ENCODE assay signal across 26 mouse cellular contexts in the genomic region with DNA sequence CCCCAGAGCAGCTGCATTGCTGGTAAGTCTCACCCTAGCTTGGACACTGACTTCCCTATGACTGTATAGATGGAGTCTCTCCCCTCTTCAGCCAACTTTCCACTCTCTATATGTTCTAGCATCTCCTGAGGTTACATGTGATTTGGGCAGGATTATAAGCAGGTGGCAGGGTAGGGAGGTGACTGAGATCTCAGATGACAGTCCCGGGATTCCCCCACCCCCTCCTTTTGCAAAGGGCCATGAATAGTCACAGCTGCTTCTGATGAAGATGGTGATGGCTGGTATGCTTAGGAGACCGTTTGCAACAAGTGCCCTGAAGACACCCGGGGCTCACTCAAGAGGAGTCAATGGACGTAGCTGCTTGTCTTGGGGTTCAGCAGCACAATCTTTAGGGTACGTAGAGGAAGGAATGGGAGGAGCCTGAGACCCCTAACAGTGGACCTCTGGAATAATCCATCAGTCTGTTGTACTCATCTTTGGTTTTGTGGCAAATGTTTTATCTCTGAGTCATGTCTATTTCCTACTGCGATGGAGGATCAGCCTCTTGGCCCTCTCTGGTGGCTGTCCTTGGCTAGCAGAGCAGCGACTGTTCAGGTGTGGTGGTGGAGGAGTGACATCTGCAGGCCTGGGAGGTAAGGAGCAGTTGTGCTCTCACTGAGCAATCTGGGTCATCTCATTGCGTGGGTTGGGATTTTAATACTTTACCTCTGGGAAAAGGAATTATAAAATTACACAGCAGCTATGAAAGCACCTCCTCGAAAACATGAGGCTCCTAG. TPM values are rescaled to one million over a fixed set of nuclear protein-coding genes. Genes with fewer than 3 reads are reported as not detected.
A peak's percentile ranks its signal among the peaks of the same experiment; 100 is the strongest.
DNase-seq lines count a peak whose midpoint lies in the region; ATAC-seq and TF ChIP-seq lines count a peak whose summit lies in the region.
"Had no signal": no experiment of that assay in that cellular context is flagged by ENCODE, and none has a peak within 500 bp of the region (broad histone marks: within the 10 kb centered on the region; RNA-seq: fewer than 3 reads in every experiment).

No protein-coding gene starts in this region.

- TF ChIP-seq CTCF in forebrain, postnatal 0 days (IDR thresholded peaks at IDR 0.05; ENCODE audit: low read depth), result 0 out of 2 replicates have a peak, but pooled peaks have one; percentile 4
- TF ChIP-seq CTCF in midbrain, postnatal 0 days (IDR thresholded peaks at IDR 0.05), result peak; percentile 55

- no peak overlapping the region for H3K4me3 ChIP-seq in forebrain, postnatal 0 days (ENCODE audit: low read depth, low read length)
- H3K4me3 ChIP-seq in forebrain, embryonic 14.5 days (ENCODE audit: low read depth, low read length), result no peak overlapping the region
- no peak overlapping the region for H3K4me3 ChIP-seq in midbrain, postnatal 0 days (ENCODE audit: low read depth, low read length)
- H3K4me3 ChIP-seq in midbrain, embryonic 11.5 days (ENCODE audit: low read depth, low read length), result no peak overlapping the region
- H3K4me3 ChIP-seq: embryonic facial prominence, embryonic 10.5 days; forebrain, embryonic 10.5 days; forebrain, embryonic 15.5 days; heart, embryonic 13.5 days; hindbrain, embryonic 13.5 days had no signal

- H3K4me2 ChIP-seq in forebrain, postnatal 0 days (ENCODE audit: low read depth), result no peak overlapping the region
- no peak overlapping the region for H3K4me2 ChIP-seq in forebrain, embryonic 14.5 days (ENCODE audit: low read length)
- no peak overlapping the region for H3K4me2 ChIP-seq in midbrain, postnatal 0 days (ENCODE audit: low read depth, low read length, poor library complexity, severe bottlenecking)
- H3K4me2 ChIP-seq in midbrain, embryonic 11.5 days, result no peak overlapping the region
- H3K4me2 ChIP-seq: forebrain, embryonic 15.5 days; heart, embryonic 13.5 days; hindbrain, embryonic 13.5 days had no signal

- no peaks in the 10 kb centered on the region for H3K27me3 ChIP-seq in forebrain, postnatal 0 days (ENCODE audit: insufficient read depth, low read length)
- no peaks in the 10 kb centered on the region for H3K27me3 ChIP-seq in forebrain, embryonic 14.5 days (replicated peaks; ENCODE audit: control insufficient read depth, insufficient read depth, low read length)
- no peaks in the 10 kb centered on the region for H3K27me3 ChIP-seq in midbrain, postnatal 0 days (ENCODE audit: insufficient read depth, low read length)
- peaks cover 3% of the 10 kb centered on the region for H3K27me3 ChIP-seq in midbrain, embryonic 11.5 days (ENCODE audit: control insufficient read depth, insufficient read depth, low read length)
- H3K27me3 ChIP-seq: forebrain, embryonic 15.5 days had no signal

- ATAC-seq in forebrain, postnatal 0 days, result no peak
- no peak for ATAC-seq in forebrain, embryonic 14.5 days
- ATAC-seq in midbrain, postnatal 0 days (ENCODE audit: low FRiP score), result no peak
- ATAC-seq in midbrain, embryonic 11.5 days (ENCODE audit: low FRiP score), result no peak
- peak; percentile 63 for ATAC-seq in inflammation-experienced regulatory T-cells, adult 6 months
- ATAC-seq: forebrain, embryonic 15.5 days; intestine, postnatal 0 days had no signal

- H3K9ac ChIP-seq in forebrain, postnatal 0 days, result no peak overlapping the region
- no peak overlapping the region for H3K9ac ChIP-seq in forebrain, embryonic 14.5 days (ENCODE audit: low read length)
- H3K9ac ChIP-seq in midbrain, postnatal 0 days (replicated peaks; ENCODE audit: low read length, poor library complexity, severe bottlenecking), result no peak overlapping the region
- no peak overlapping the region for H3K9ac ChIP-seq in midbrain, embryonic 11.5 days (ENCODE audit: low read length)
- H3K9ac ChIP-seq: forebrain, embryonic 15.5 days; heart, embryonic 13.5 days; hindbrain, embryonic 13.5 days had no signal

- H3K9me3 ChIP-seq in forebrain, postnatal 0 days (ENCODE audit: low read length), result peaks cover 5% of the 10 kb centered on the region; the same call in 1 of the 2 replicates
- H3K9me3 ChIP-seq in forebrain, embryonic 14.5 days (replicated peaks; ENCODE audit: control insufficient read depth, low read length), result peaks cover 4% of the 10 kb centered on the region; the same call in 1 of the 2 replicates
- H3K9me3 ChIP-seq in midbrain, postnatal 0 days (ENCODE audit: low read length), result no peaks in the 10 kb centered on the region
- no peaks in the 10 kb centered on the region for H3K9me3 ChIP-seq in midbrain, embryonic 11.5 days (ENCODE audit: control insufficient read depth, low read length)
- H3K9me3 ChIP-seq: embryonic facial prominence, embryonic 10.5 days; forebrain, embryonic 15.5 days had no signal

- no peaks in the 10 kb centered on the region; the same call in 1 of the 2 replicates for H3K4me1 ChIP-seq in forebrain, postnatal 0 days (ENCODE audit: insufficient read depth)
- H3K4me1 ChIP-seq in forebrain, embryonic 14.5 days (ENCODE audit: control insufficient read depth, insufficient read depth, low read length), result peaks cover 8% of the 10 kb centered on the region; the same call in 1 of the 2 replicates
- 0 out of 2 replicates have a peak, but pooled peaks cover 2% of the 10 kb centered on the region for H3K4me1 ChIP-seq in midbrain, postnatal 0 days (ENCODE audit: insufficient read depth, low read length)
- H3K4me1 ChIP-seq in midbrain, embryonic 11.5 days (ENCODE audit: control insufficient read depth, insufficient read depth, low read length), result peaks cover 11% of the 10 kb centered on the region

- no peak for DNase-seq in forebrain, postnatal 0 days
- DNase-seq in forebrain, embryonic 14.5 days (ENCODE audit: low spot score), result no peak
- DNase-seq in midbrain, postnatal 0 days (ENCODE audit: low spot score), result no peak
- no peak for DNase-seq in midbrain, embryonic 11.5 days (ENCODE audit: low spot score, missing footprints)
- DNase-seq in cerebellum, postnatal 25 days, result no peak
- DNase-seq in layer of hippocampus, postnatal 36 days, result no peak
- DNase-seq: adrenal gland, postnatal 14 days; cerebellum, adult 11-12 months; cerebellum, adult 9-10 months; cerebellum, postnatal 36 days; gastrocnemius, postnatal 14 days; heart, postnatal 36 days; kidney, adult 9 months had no signal

- no peaks in the 10 kb centered on the region for H3K36me3 ChIP-seq in forebrain, postnatal 0 days (ENCODE audit: insufficient read depth)
- H3K36me3 ChIP-seq in forebrain, embryonic 14.5 days (ENCODE audit: control insufficient read depth, insufficient read depth, low read length), result no peaks in the 10 kb centered on the region
- no peaks in the 10 kb centered on the region for H3K36me3 ChIP-seq in midbrain, postnatal 0 days (ENCODE audit: insufficient read depth, low read length)
- no peaks in the 10 kb centered on the region for H3K36me3 ChIP-seq in midbrain, embryonic 11.5 days (ENCODE audit: control insufficient read depth, insufficient read depth, low read length)
- H3K36me3 ChIP-seq: embryonic facial prominence, embryonic 10.5 days; forebrain, embryonic 10.5 days; forebrain, embryonic 15.5 days; heart, embryonic 13.5 days; hindbrain, embryonic 13.5 days had no signal

- H3K27ac ChIP-seq in forebrain, postnatal 0 days (ENCODE audit: low read depth, low read length), result no peak overlapping the region
- H3K27ac ChIP-seq in forebrain, embryonic 14.5 days (ENCODE audit: low read depth, low read length), result no peak overlapping the region
- H3K27ac ChIP-seq in midbrain, postnatal 0 days (ENCODE audit: low read depth, low read length), result no peak overlapping the region
- no peak overlapping the region for H3K27ac ChIP-seq in midbrain, embryonic 11.5 days (ENCODE audit: low read depth, low read length)
- H3K27ac ChIP-seq: embryonic facial prominence, embryonic 10.5 days; forebrain, embryonic 10.5 days; forebrain, embryonic 15.5 days; heart, embryonic 13.5 days; hindbrain, embryonic 13.5 days had no signal

- 86% methylated on average over 9 of the region's 9 CpGs for WGBS in forebrain, postnatal 0 days
- 81% methylated on average over 9 of the region's 9 CpGs for WGBS in forebrain, embryonic 14.5 days
- 80% methylated on average over 9 of the region's 9 CpGs for WGBS in midbrain, postnatal 0 days
- WGBS in midbrain, embryonic 11.5 days, result 76% methylated on average over 9 of the region's 9 CpGs

RNA-seq across cellular contexts. Expression of gene Clrn3, which starts 38.5 kb away (rescaled TPM):
- 0.10 TPM in 1 of 2 replicates, not detected in the other for total RNA-seq in forebrain, postnatal 0 days (2014; rRNA removed)
- not detected in 2 replicates for polyA plus RNA-seq in forebrain, postnatal 0 days (2015; fragmentation: Nextera tagmentation; extraction: Ambion mirVana)
- polyA plus RNA-seq in forebrain, embryonic 14.5 days (2014; fragmentation: Nextera tagmentation; extraction: Ambion mirVana), result not detected in 2 replicates
- total RNA-seq in midbrain, postnatal 0 days (2014; rRNA removed), result not detected in 2 replicates
- polyA plus RNA-seq in midbrain, postnatal 0 days (2015; fragmentation: Nextera tagmentation; extraction: Ambion mirVana), result not detected in 2 replicates
- polyA plus RNA-seq in midbrain, embryonic 11.5 days (2014; fragmentation: Nextera tagmentation; extraction: Ambion mirVana), result not detected in 2 replicates
- not detected for polyA plus RNA-seq in inflammation-experienced regulatory T-cells, adult 6 months (2017; shearing (Covaris generic))
- not detected for total RNA-seq in layer of hippocampus, postnatal 36 days (2021)
- total RNA-seq: adrenal gland, adult 18-20 months; adrenal gland, postnatal 14 days; ES-E14; gastrocnemius, postnatal 14 days; granulocyte monocyte progenitor cell, adult 5-6 weeks; heart, postnatal 36 days had no signal
- polyA plus RNA-seq: embryonic facial prominence, embryonic 10.5 days; embryonic facial prominence, embryonic 14.5 days; forebrain, embryonic 10.5 days; forebrain, embryonic 15.5 days; frontal cortex, adult 2 months; heart, embryonic 13.5 days; heart, postnatal 0 days had no signal

RNA-seq across cellular contexts. Expression of gene Ptpre, which starts 47.4 kb away (rescaled TPM):
- total RNA-seq in forebrain, postnatal 0 days (2014; rRNA removed), result 9.6 and 10.9 TPM in 2 replicates
- 3.2 and 6.9 TPM in 2 replicates for polyA plus RNA-seq in forebrain, postnatal 0 days (2015; fragmentation: Nextera tagmentation; extraction: Ambion mirVana)
- polyA plus RNA-seq in forebrain, embryonic 14.5 days (2014; fragmentation: Nextera tagmentation; extraction: Ambion mirVana), result 1.9 and 2.5 TPM in 2 replicates
- total RNA-seq in midbrain, postnatal 0 days (2014; rRNA removed), result 14.2 and 14.6 TPM in 2 replicates
- polyA plus RNA-seq in midbrain, postnatal 0 days (2015; fragmentation: Nextera tagmentation; extraction: Ambion mirVana), result 7.2 and 9.2 TPM in 2 replicates
- polyA plus RNA-seq in midbrain, embryonic 11.5 days (2014; fragmentation: Nextera tagmentation; extraction: Ambion mirVana), result 0.48 and 0.53 TPM in 2 replicates
- 10 to 100 TPM; 29.3 to 32.2 (median 30.3) TPM for polyA plus RNA-seq in inflammation-experienced regulatory T-cells, adult 6 months (2017; shearing (Covaris generic))
- 10 to 100 TPM; 47.0 to 53.8 TPM for total RNA-seq in layer of hippocampus, postnatal 36 days (2021)
